Mouse (Mus musculus): ENCODE measurements around the gene Hes1. TPM values are rescaled to one million over a fixed set of nuclear protein-coding genes. Genes with fewer than 3 reads are reported as not detected.

Hes1 gene
- 0.19 and 0.32 TPM in 2 replicates for polyA plus RNA-seq (2012)

DNA sequence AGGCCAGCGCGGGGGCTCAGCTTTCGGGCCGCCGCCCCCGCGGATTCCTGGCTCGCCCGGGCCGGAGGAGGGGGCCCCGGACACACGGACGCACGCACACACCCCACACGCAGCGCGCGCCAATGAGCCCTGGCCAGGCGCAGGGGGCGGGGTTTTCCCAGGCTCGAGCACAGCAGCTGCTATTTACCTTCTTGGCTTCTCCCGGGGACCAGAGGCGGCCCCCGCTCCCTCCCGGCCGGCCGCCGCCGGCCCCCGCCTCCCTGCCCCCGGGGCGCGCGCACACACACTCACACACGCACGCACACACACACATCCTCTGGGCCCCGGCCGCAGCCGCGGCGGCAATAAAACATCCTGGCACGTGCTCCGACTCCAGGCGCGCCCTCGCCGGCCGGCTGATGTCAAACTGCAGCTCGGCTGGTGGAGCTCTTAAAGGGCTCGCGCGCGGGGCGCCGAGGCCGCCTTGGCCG is at the start of gene Hes1:
Hes1 (plus strand) TSS at position 401 of the 470 bp plus-strand sequence.
- H3K27me3 ChIP-seq (ENCODE audit: control insufficient read depth) = peaks cover 100% of the 10 kb centered on the region
- H3K4me1 ChIP-seq (ENCODE audit: control insufficient read depth) = peaks cover 25% of the 10 kb centered on the region

DNA sequence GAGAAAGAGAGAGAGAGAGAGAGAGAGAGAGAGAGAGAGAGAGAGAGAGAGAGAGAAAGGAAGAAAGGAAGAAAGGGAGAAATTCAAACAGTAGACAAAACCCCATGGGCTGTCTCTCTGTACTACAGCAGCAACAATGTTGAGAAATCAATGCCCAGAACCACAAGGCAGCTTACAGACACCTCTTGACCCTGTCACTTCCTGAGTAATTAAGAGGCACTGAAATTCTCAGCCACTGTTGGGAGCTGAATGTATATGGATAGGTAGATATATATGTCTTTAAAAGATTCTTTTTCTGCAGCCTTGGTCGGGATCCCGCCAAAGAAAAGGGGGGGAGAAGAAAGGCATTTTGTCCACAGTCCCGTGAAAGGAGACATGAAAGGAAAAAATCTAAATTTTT is 48.1 kb upstream of the Hes1 start:
- Histone ChIP-seq H3K27me3 (ENCODE audit: control insufficient read depth) (peaks cover 11% of the 10 kb centered on the region), H3K4me3 (replicated peaks) (no peak overlapping the region), H3K36me3 (ENCODE audit: control insufficient read depth) (no peaks in the 10 kb centered on the region; the same call in 1 of the 2 replicates), H3K4me1 (ENCODE audit: control insufficient read depth) (no peaks in the 10 kb centered on the region), H3K9me3 (ENCODE audit: control insufficient read depth, low read length) (no peaks in the 10 kb centered on the region)
- TF ChIP-seq GATA1 (IDR thresholded peaks at IDR 0.05; ENCODE audit: low read length) = no peak
- no peak for TF ChIP-seq TAL1 (IDR thresholded peaks at IDR 0.05; ENCODE audit: low read length)

More for the DNA sequence above, at the start of gene Hes1:
- no peaks in the 10 kb centered on the region for H3K36me3 ChIP-seq (ENCODE audit: control insufficient read depth)
- TF ChIP-seq GATA1 (IDR thresholded peaks at IDR 0.05; ENCODE audit: low read length) (no peak), TAL1 (IDR thresholded peaks at IDR 0.05; ENCODE audit: low read length) (no peak)
- peaks cover 5% of the 10 kb centered on the region; the same call in 1 of the 2 replicates for H3K9me3 ChIP-seq (ENCODE audit: control insufficient read depth, low read length)
- H3K4me3 ChIP-seq (replicated peaks) = peak within 1 kb of the TSS; percentile 58

DNA sequence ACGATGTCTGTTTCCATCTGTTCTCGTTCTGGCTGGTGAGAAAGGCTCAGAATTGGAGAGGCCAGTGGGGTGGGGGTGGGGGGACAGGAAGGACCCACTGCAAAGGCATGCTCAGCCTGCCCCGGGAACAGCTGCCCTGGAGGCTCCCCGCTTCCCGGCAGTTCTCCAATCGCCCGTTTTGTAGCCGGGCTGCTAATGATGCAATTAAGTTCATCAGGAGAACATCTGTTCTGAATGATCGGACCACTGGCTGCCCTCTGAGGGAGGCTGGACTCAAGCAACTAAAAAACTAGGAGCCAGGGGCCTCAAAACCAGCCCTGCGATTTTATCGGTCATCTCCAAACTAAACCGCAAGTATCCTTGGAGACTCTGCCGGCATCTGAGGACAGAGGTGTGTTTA is 44.1 kb upstream of the Hes1 start:
- no peak overlapping the region for H3K4me3 ChIP-seq (replicated peaks)
- H3K9me3 ChIP-seq (ENCODE audit: control insufficient read depth, low read length) = no peaks in the 10 kb centered on the region
- no peaks in the 10 kb centered on the region; the same call in 1 of the 2 replicates for H3K36me3 ChIP-seq (ENCODE audit: control insufficient read depth)
- no peaks in the 10 kb centered on the region for H3K4me1 ChIP-seq (ENCODE audit: control insufficient read depth)
- peaks cover 9% of the 10 kb centered on the region for H3K27me3 ChIP-seq (ENCODE audit: control insufficient read depth)
- no peak for TF ChIP-seq GATA1 (IDR thresholded peaks at IDR 0.05; ENCODE audit: low read length)
- no peak for TF ChIP-seq TAL1 (IDR thresholded peaks at IDR 0.05; ENCODE audit: low read length)

DNA sequence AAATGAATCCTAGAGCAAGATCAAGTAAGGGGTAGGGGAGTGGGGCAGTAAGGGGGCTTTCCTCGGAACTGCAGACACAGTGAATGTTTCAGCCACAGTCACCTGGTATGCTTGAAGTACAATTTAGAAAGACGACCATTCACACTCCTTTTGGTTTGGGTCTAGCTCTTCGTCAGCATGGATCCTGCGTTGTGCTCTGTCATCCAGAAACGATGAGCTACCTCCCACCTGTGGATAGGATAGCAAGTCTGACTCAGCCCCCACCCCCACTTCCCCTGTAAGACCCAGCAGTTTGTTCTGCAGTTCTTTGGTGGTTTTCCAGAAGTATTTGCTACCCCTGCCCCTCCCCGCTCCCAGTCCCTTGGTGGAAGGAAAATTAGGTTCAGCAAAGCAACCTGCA is 41.8 kb upstream of the Hes1 start:
- TF ChIP-seq TAL1 (IDR thresholded peaks at IDR 0.05; ENCODE audit: low read length) (no peak), GATA1 (IDR thresholded peaks at IDR 0.05; ENCODE audit: low read length) (no peak)
- H3K9me3 ChIP-seq (ENCODE audit: control insufficient read depth, low read length) = no peaks in the 10 kb centered on the region
- H3K4me1 ChIP-seq (ENCODE audit: control insufficient read depth) = no peaks in the 10 kb centered on the region
- H3K36me3 ChIP-seq (ENCODE audit: control insufficient read depth) = no peaks in the 10 kb centered on the region; the same call in 1 of the 2 replicates
- H3K27me3 ChIP-seq (ENCODE audit: control insufficient read depth) = peaks cover 9% of the 10 kb centered on the region
- no peak overlapping the region for H3K4me3 ChIP-seq (replicated peaks)

DNA sequence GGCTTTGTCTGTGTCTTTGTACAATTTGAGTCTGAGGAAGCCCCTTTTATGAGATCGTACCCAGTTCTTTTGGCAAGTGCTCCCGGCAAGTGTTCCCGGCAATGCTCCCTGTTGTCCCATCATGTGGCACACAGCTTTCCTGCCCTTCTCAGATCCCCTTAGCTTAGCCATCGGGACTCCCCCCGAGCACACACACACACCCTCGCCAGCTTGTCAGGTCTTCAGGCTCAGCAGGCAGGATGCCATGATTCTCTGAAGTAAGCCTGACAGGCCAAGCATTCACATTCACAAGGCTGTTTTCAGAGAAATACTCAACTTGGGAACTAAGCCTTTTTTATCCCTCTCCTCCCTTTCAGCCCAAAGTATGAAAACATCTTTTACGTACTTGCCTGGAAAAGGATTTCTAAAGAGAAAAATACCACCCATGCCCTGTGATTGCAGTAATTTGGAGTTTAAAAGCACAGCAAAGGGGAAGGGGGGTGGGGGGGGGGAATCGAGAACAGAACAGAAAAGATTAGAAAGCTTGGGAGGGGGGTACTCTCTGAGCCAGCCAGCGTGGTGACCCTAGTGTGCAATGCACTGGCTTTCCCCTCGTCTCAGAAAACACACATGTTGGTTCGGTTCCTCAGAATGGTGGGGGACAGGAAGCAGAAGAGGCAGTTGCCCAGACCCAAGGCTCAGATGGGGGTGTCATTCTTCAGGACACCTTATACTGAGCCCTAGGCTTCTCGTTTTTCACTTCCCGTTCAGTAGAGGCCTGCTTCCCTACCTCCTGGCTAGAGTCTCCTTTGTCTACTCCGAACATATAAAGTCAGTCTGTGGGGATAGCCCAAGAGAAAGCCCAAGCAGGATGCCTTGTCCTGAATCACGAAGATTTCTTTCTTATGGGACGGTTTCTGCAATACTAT is 41.0 kb upstream of the Hes1 start:
- peaks cover 9% of the 10 kb centered on the region for H3K27me3 ChIP-seq (ENCODE audit: control insufficient read depth)
- H3K4me3 ChIP-seq (replicated peaks) = no peak overlapping the region
- H3K36me3 ChIP-seq (ENCODE audit: control insufficient read depth) = no peaks in the 10 kb centered on the region
- TF ChIP-seq TAL1 (IDR thresholded peaks at IDR 0.05; ENCODE audit: low read length) (no peak), GATA1 (IDR thresholded peaks at IDR 0.05; ENCODE audit: low read length) (no peak)
- H3K4me1 ChIP-seq (ENCODE audit: control insufficient read depth) = no peaks in the 10 kb centered on the region
- H3K9me3 ChIP-seq (ENCODE audit: control insufficient read depth, low read length) = no peaks in the 10 kb centered on the region

DNA sequence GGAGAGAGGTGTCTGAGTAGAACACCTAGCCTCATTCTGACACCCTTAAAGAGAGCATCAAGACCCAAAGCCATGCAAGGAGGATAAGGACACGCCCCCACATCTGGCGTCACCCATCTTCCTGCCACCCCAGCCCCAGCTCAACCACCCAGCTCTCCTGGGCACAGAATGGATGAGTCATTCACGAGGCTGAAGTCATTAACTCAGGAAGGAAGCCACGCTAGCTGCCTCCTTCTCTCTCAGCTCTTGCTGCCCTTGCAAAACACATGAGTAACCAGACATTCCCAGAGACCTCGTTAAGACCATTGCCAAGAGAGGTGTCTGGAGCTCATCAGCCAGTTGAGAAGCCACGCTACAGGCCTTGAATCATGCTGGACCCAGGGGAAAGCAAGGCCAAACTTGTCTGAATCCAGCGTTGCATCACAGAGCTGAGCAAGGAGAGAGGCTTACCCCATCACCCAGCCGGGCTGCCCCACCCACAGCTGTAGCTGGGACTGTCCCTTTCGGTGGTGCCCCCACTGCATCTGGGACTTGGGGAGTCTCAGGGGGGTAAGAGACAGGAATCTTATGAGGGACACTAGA is 39.4 kb upstream of the Hes1 start:
- no peaks in the 10 kb centered on the region for H3K36me3 ChIP-seq (ENCODE audit: control insufficient read depth)
- H3K9me3 ChIP-seq (ENCODE audit: control insufficient read depth, low read length) = no peaks in the 10 kb centered on the region
- H3K4me3 ChIP-seq (replicated peaks) = no peak overlapping the region
- peaks cover 7% of the 10 kb centered on the region for H3K27me3 ChIP-seq (ENCODE audit: control insufficient read depth)
- no peaks in the 10 kb centered on the region for H3K4me1 ChIP-seq (ENCODE audit: control insufficient read depth)
- TF ChIP-seq GATA1 (IDR thresholded peaks at IDR 0.05; ENCODE audit: low read length) (no peak), TAL1 (IDR thresholded peaks at IDR 0.05; ENCODE audit: low read length) (no peak)

DNA sequence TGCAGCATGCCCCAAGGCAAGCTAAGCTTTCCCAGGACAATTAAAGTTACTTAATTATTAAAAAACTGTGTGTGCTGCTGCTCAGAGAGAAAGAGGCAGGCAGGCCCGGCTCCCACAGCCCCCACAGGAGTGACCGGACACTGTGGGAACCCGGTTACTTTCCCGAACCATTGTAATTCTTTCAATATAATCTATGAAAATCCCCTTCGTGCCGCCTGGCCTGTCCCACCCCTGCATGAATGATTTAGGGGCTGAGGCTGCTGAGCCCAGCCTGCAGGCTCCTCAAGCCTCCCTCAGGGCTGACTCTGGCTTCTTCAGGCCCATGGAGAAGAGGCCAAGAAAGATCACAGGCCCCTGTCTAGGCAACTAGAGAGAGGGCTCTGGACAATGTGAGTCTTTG is 36.0 kb upstream of the Hes1 start:
- Histone ChIP-seq H3K36me3 (ENCODE audit: control insufficient read depth) (no peaks in the 10 kb centered on the region), H3K4me3 (replicated peaks) (no peak overlapping the region), H3K4me1 (ENCODE audit: control insufficient read depth) (no peaks in the 10 kb centered on the region), H3K27me3 (ENCODE audit: control insufficient read depth) (no peaks in the 10 kb centered on the region), H3K9me3 (ENCODE audit: control insufficient read depth, low read length) (no peaks in the 10 kb centered on the region)
- TF ChIP-seq GATA1 (IDR thresholded peaks at IDR 0.05; ENCODE audit: low read length) (no peak), TAL1 (IDR thresholded peaks at IDR 0.05; ENCODE audit: low read length) (no peak)

DNA sequence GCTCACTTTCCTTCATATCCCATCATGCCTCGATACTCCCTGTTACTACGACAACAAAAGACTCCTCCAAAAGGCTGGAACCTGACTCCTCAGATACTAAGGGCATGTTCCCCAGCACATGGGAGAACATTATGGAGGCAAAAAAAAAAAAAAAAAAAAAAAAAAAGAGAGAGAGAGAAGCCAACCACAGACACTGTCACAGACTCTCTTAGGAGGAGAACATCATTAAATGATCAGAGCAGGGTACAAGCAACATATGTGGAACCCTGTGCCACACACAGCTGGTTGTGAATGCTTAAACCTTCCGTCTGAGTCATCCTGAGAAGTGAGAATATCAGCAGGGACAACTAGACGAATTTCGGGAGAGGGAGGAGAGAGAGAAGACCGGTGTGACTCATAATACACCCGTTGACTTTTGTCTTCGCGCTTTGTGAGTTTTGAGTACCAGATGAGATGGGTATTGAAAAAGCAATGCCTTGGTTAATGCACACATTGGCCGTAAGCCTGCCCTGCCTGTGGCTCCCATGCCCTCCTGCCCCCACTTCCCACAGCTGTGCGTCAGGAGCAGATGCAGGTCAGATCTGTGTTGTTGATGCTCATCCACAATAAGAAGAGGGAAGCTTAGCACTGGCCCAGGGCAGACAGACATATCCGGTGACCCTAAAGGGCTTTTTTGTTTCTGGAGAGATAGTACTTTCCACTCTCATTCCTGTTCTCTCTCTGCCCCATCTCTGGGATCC is 34.8 kb upstream of the Hes1 start:
- no peaks in the 10 kb centered on the region for H3K27me3 ChIP-seq (ENCODE audit: control insufficient read depth)
- TF ChIP-seq GATA1 (IDR thresholded peaks at IDR 0.05; ENCODE audit: low read length) (no peak), TAL1 (IDR thresholded peaks at IDR 0.05; ENCODE audit: low read length) (no peak)
- no peak overlapping the region for H3K4me3 ChIP-seq (replicated peaks)
- H3K9me3 ChIP-seq (ENCODE audit: control insufficient read depth, low read length) = no peaks in the 10 kb centered on the region
- H3K36me3 ChIP-seq (ENCODE audit: control insufficient read depth) = no peaks in the 10 kb centered on the region
- H3K4me1 ChIP-seq (ENCODE audit: control insufficient read depth) = peaks cover 4% of the 10 kb centered on the region

Measured in erythroblast, embryonic 14.5 days (primary cell).